Mouse (Mus musculus) lung, embryonic 15.5 days (tissue): ENCODE results near the gene Lrrc18. TPM values are rescaled to one million over a fixed set of nuclear protein-coding genes. Genes with fewer than 3 reads are reported as not detected.

Experiments
- ATAC-seq: fragments of 200-750 bp; cut with Nextera tagmentation; 2 replicates; pipeline ENCODE4 v1.8.0; 2017; ENCODE audit warnings: moderate number of reproducible peaks, borderline replicate concordance; ENCODE audit not compliant: low FRiP score, low TSS enrichment; ENCODE audit errors: extremely low read depth
- H3K27ac ChIP-seq: fragments of 300-500 bp; sonication (generic); 2 replicates; pipeline ENCODE4 v1.5.1; 2015; ENCODE audit warnings: moderate library complexity, mild to moderate bottlenecking, inconsistent platforms
- H3K27me3 ChIP-seq: fragments of 300-500 bp; sonication (generic); 2 replicates; pipeline ENCODE4 v1.6.1; 2015; ENCODE audit warnings: inconsistent platforms
- H3K36me3 ChIP-seq: fragments of 300-500 bp; sonication (generic); 2 replicates; pipeline ENCODE4 v1.6.1; 2015; ENCODE audit warnings: inconsistent platforms
- H3K4me1 ChIP-seq: fragments of 300-500 bp; sonication (generic); 2 replicates; pipeline ENCODE4 v1.6.1; 2015; ENCODE audit warnings: inconsistent platforms
- H3K4me2 ChIP-seq: fragments of 300-500 bp; sonication (generic); 2 replicates; pipeline ENCODE4 v1.6.1; 2015; ENCODE audit warnings: inconsistent platforms, mild to moderate bottlenecking, moderate library complexity
- H3K4me3 ChIP-seq: fragments of 300-500 bp; sonication (generic); 2 replicates; pipeline ENCODE4 v1.5.1; 2015; ENCODE audit warnings: mild to moderate bottlenecking, inconsistent platforms
- H3K9ac ChIP-seq: fragments of 300-500 bp; sonication (generic); 2 replicates; pipeline ENCODE4 v1.6.1; 2015; ENCODE audit warnings: inconsistent platforms
- H3K9me3 ChIP-seq: fragments of 300-500 bp; sonication (generic); 2 replicates; pipeline ENCODE4 v1.6.1; 2016; ENCODE audit warnings: inconsistent platforms
- WGBS: fragments of 180-500 bp; shearing (Covaris S2); methylation state at CpG from one replicate; pipeline ENCODE4 v1.1.7; 2015; 5-methylcytosine and 5-hydroxymethylcytosine counted together
- polyA plus RNA-seq: library from polyadenylated mRNA; unstranded; fragments of >200 nt; fragmentation: Nextera tagmentation; extraction: Ambion mirVana; gene quantifications from 2 replicates; pipeline ENCODE4 v1.2.1, GENCODE M21; 2015

Lrrc18 gene
- polyA plus RNA-seq, 1 experiment from 2014 or later, result 0.21 TPM

DNA sequence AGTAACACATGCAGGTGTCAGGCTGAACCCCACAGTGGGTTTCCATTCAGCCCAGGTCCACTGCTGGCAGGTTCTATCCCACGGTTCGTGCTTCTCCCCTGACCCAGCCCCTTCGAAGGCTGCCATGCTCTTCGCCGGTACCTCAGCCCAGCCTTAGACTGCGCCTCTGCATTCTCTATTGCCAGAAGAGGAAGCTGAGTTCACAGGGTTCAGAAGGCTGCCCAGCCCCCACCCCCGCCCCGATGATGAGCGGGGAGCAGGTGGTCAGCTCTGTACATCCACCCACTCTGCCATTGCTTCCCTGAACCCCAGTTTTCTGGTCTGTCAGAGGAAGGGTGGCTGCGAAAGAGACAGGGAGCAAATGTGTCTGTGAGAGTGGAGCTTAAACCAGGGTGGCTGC lies 8.3 kb downstream of the Lrrc18 start:
- Histone ChIP-seq H3K4me2 (no peak overlapping the region), H3K4me3 (no peak overlapping the region), H3K36me3 (no peaks in the 10 kb centered on the region), H3K4me1 (peaks cover 5% of the 10 kb centered on the region), H3K27ac (no peak overlapping the region), H3K9ac (no peak overlapping the region), H3K27me3 (no peaks in the 10 kb centered on the region), H3K9me3 (no peaks in the 10 kb centered on the region)
- no peak; the same call in 1 of the 2 replicates for ATAC-seq
- 51% methylated on average over 10 of the region's 10 CpGs for WGBS

DNA sequence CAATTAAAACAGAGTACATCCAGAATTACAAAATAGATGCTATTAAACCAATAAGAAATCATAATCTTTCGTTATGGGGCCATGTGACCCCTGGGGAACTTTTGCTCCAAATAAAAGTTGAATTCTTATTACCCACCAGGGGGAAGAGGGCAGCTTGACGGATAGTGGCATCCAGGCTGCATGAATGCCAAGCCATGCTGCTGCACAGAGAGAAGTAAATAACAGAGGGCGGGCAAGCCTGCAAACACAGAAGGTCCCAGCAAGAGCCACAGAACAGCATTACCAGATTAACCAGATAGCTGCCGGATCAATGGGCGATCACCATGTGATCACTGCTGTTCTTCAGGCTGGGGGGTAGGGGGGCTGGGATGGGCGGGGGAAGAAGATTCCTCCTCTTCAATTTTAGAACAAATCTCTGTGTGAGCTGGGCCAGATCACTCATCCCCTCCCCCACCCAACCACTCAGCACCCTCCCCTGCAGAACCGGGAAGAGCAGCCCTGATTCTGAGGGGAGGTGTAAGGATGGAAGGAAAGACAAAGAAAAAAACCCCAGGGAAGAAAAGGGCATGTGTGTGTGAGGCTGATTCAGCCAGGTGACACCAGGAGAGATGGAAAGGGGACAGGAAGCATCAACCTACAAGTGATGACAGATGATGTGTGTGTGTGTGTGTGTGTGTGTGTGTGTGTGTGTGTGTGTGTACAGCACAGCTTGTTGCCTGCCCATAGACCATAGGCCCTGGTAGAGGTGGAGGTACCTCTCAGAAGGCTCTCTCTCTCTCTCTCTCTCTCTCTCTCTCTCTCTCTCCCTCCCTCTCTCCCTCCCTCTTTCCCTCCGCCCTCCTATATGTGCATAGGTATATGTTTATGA lies 9.2 kb downstream of the Lrrc18 start:
- Histone ChIP-seq H3K4me2 (no peak overlapping the region), H3K9me3 (no peaks in the 10 kb centered on the region), H3K27me3 (no peaks in the 10 kb centered on the region), H3K9ac (no peak overlapping the region), H3K4me3 (no peak overlapping the region), H3K27ac (no peak overlapping the region), H3K36me3 (no peaks in the 10 kb centered on the region), H3K4me1 (no peaks in the 10 kb centered on the region)
- ATAC-seq, result no peak
- WGBS, result 38% methylated on average over 8 of the region's 8 CpGs

DNA sequence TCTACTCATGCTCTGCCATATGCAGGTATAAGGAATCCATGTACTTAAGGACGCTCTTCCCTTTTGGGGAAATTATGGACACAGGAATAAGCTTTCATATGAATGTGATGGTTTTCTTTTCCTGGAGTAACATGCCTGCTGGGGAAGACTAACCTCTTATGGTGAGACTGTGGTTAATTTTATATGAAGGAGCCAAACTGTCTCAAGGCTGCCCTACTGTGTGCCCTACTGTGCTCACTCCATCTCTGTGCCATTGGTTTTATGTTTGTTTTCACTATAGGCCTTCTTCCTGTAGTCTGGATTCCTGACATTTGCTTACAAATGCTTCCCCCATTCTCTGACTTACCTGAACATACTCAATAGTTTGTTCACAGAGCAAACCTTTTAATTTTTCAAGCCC lies 13.9 kb downstream of the Lrrc18 start:
- ATAC-seq, result no peak
- no peaks in the 10 kb centered on the region for H3K27me3 ChIP-seq
- no peak overlapping the region for H3K9ac ChIP-seq
- H3K4me2 ChIP-seq, result no peak overlapping the region
- no peak overlapping the region for H3K27ac ChIP-seq
- H3K4me3 ChIP-seq, result no peak overlapping the region
- 0 out of 2 replicates have a peak, but pooled peaks cover 6% of the 10 kb centered on the region for H3K4me1 ChIP-seq
- H3K36me3 ChIP-seq, result no peaks in the 10 kb centered on the region
- 98% methylated on average over 1 of the region's 1 CpGs for WGBS
- no peaks in the 10 kb centered on the region for H3K9me3 ChIP-seq

DNA sequence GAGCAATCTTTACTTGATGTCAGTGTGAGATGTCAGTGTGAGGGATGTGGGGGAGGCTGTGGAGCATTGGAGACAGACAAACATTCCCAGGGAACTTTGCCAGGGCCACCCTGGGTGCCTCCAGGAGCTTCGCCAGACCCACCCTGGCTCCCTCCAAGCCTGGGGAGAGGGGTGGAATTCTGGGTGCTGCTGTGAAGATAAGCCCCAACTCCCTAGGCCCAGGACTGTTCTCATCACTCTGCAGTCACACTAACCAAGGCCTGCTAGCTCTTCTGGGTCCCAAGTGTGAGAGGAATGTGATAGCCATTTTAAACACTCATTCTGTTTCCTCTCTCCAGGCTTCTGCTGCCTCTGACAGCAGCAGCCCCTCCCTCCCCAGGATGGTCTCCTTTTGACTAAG lies 16.5 kb downstream of the Lrrc18 start:
- ATAC-seq, result no peak
- no peak overlapping the region for H3K27ac ChIP-seq

DNA sequence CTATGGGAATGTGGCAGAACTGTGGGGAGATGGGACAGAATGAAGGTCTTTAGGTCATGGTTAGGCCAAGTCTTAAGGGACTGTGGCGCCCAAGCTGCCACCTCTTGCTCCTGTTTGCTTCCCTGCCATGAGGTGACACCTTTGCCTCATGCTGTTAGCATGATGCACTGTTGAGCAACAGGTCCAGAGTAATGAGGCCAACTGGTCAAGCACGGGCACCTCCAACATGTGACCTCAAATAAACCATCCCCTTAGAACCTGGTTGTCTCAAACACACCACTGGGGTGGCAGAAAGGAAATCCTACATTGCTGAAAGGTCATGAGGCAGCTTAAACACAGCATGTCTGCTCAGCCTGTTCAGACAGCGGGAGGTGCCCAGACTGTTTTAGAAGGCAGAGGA lies 27.9 kb downstream of the Lrrc18 start:
- no peaks in the 10 kb centered on the region for H3K36me3 ChIP-seq
- 82% methylated on average over 3 of the region's 3 CpGs for WGBS
- no peak for ATAC-seq
- no peak overlapping the region for H3K4me3 ChIP-seq
- no peak overlapping the region for H3K27ac ChIP-seq
- no peak overlapping the region for H3K4me2 ChIP-seq
- H3K9ac ChIP-seq, result no peak overlapping the region
- no peaks in the 10 kb centered on the region for H3K9me3 ChIP-seq
- H3K4me1 ChIP-seq, result no peaks in the 10 kb centered on the region
- H3K27me3 ChIP-seq, result no peaks in the 10 kb centered on the region

More for the DNA sequence above, 16.5 kb downstream of the Lrrc18 start:
- no peak overlapping the region for H3K4me3 ChIP-seq
- H3K9me3 ChIP-seq, result no peaks in the 10 kb centered on the region
- H3K27me3 ChIP-seq, result no peaks in the 10 kb centered on the region
- H3K9ac ChIP-seq, result no peak overlapping the region
- 0 out of 2 replicates have a peak, but pooled peaks cover 6% of the 10 kb centered on the region for H3K4me1 ChIP-seq
- WGBS, result 24% methylated on average over 1 of the region's 1 CpGs
- H3K4me2 ChIP-seq, result no peak overlapping the region
- no peaks in the 10 kb centered on the region for H3K36me3 ChIP-seq

DNA sequence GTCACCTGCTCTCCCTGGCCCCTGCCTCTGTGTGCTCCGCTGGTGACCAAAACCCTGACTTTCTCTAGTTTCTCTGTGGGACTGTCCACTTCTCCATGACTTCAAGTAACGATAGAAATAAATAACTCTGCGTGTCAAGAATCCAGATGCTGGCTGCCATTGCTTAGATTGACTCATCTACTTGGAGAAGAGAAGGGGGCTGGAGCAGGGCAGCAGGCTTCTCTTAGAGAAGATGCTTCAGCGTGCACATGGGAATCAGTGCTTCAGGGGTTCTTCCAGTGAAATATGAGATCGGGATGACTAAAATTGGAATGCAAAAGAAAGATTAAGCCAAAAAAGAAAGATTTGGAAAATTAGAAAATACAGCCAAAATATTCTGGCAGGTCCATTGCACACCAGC lies 28.4 kb downstream of the Lrrc18 start:
- H3K9me3 ChIP-seq, result no peaks in the 10 kb centered on the region
- no peak overlapping the region for H3K9ac ChIP-seq
- no peaks in the 10 kb centered on the region for H3K27me3 ChIP-seq
- ATAC-seq, result no peak
- WGBS, result 57% methylated on average over 5 of the region's 5 CpGs
- H3K4me2 ChIP-seq, result no peak overlapping the region
- no peaks in the 10 kb centered on the region for H3K4me1 ChIP-seq
- no peak overlapping the region for H3K4me3 ChIP-seq
- H3K27ac ChIP-seq, result no peak overlapping the region
- no peaks in the 10 kb centered on the region for H3K36me3 ChIP-seq

DNA sequence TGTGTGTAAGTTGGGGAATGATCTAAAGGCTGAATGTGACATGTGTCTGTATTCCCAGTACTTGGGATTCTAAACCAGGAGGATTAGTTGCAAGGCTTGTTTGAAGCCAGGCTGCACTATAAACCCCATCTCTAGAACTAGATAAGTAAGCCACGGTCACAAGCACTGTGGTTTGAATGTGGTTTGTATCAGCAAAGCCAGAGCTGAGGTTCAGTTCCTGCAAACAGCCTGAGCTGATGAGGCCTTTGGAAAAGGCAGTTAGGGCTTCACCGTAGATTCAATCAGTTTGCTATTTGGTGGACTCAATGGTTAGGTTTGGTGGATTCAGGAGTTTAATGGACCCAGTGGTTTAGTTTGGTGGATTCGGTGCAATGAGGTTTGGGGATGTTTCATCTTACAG lies 39.7 kb downstream of the Lrrc18 start:
- WGBS, result 70% methylated on average over 3 of the region's 3 CpGs
- Histone ChIP-seq H3K9me3 (no peaks in the 10 kb centered on the region), H3K9ac (no peak overlapping the region), H3K27ac (no peak overlapping the region), H3K36me3 (no peaks in the 10 kb centered on the region), H3K4me3 (no peak overlapping the region), H3K27me3 (no peaks in the 10 kb centered on the region), H3K4me2 (no peak overlapping the region), H3K4me1 (no peaks in the 10 kb centered on the region)
- ATAC-seq, result no peak

DNA sequence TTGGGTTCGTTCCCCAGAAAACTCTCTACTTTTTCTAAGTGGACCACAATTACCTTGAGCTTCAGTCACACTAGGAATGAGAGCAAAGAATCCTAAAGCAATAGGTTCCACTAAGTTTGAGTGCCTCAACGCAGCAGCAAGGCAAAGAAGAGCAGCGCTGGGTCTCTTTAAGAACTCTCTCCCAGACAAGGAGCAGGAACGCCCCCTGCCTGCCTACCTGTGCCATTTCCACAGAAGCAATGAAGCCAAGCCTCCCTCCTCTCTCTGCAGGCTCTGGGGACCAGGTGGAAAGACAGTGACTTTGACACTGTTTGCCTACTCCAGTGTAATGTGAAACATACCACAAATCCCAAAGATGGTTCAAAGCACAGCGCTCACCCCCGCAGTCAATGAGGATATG lies 42.2 kb downstream of the Lrrc18 start:
- no peak for ATAC-seq
- Histone ChIP-seq H3K9ac (no peak overlapping the region), H3K4me3 (no peak overlapping the region), H3K27me3 (no peaks in the 10 kb centered on the region), H3K4me1 (no peaks in the 10 kb centered on the region), H3K4me2 (no peak overlapping the region), H3K9me3 (no peaks in the 10 kb centered on the region), H3K27ac (no peak overlapping the region), H3K36me3 (no peaks in the 10 kb centered on the region)
- 40% methylated on average over 6 of the region's 6 CpGs for WGBS

DNA sequence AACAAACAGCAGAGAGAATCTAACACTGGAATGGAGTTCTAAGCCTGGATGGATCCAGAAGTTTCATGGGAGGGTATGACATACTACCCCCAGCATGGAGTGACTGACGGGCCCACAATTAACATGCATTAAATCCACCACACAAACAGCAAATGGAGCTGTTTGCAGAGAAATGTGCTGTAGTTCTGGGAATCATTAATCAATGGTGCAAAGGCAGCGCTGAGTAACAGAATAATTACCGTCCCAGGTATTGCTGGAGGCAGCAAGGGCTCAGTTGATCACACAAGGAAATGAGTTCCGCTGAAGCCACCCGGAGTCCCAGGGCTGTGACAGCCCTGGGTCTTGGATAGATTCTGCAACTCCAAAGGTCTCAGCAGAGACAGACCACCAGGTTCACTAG lies 44.2 kb downstream of the Lrrc18 start:
- no peak overlapping the region for H3K9ac ChIP-seq
- WGBS, result 76% methylated on average over 5 of the region's 5 CpGs

DNA sequence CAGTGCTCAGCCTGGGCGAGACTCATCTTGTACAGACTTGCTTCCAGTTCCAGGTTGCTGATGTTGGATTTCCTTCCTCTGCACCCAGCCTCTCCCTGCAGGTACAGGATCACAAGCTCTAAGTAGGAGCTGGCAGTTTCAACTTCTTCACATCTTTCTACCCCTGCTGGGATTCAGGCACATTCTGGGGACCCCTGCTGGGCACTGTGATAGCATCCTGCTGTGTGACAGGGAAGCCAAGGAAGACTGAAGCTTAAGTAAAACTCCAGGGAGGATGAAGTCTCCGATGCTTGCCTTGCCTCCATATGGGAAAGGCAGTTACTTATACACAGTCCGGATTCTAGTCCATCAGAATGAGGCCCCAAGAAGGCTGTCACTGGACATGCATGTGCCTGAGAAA lies 45.6 kb downstream of the Lrrc18 start:
- no peak for ATAC-seq
- Histone ChIP-seq H3K27me3 (no peaks in the 10 kb centered on the region), H3K27ac (no peak overlapping the region), H3K4me3 (no peak overlapping the region), H3K36me3 (no peaks in the 10 kb centered on the region), H3K9ac (no peak overlapping the region), H3K4me2 (no peak overlapping the region), H3K4me1 (no peaks in the 10 kb centered on the region), H3K9me3 (no peaks in the 10 kb centered on the region)
- 29% methylated on average over 3 of the region's 3 CpGs for WGBS

More for the DNA sequence above, 44.2 kb downstream of the Lrrc18 start:
- no peak for ATAC-seq
- Histone ChIP-seq H3K27me3 (no peaks in the 10 kb centered on the region), H3K4me3 (no peak overlapping the region), H3K27ac (no peak overlapping the region), H3K9me3 (no peaks in the 10 kb centered on the region), H3K36me3 (no peaks in the 10 kb centered on the region), H3K4me1 (no peaks in the 10 kb centered on the region), H3K4me2 (no peak overlapping the region)

DNA sequence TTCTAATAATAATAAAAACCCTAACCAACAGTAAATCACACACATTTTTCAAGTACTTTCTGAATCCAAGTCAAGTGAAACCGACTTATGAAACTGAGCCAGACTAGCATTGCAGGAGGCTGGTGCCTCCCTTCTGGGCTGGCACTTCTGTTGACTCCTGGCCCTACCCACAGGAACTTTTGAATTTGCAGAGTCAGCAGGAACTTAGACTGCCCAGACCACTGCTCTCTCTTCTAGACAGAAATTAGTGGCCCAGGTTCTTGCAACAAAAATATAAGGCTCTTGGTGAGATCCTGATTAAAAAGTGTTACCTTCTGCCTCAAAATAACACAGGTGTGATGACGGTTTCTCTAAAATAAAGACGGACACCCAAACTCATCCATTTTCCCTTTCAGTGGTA lies 54.0 kb downstream of the Lrrc18 start:
- Histone ChIP-seq H3K27me3 (no peaks in the 10 kb centered on the region), H3K4me3 (no peak overlapping the region), H3K9me3 (no peaks in the 10 kb centered on the region), H3K9ac (no peak overlapping the region), H3K36me3 (no peaks in the 10 kb centered on the region), H3K27ac (no peak overlapping the region), H3K4me2 (no peak overlapping the region), H3K4me1 (no peaks in the 10 kb centered on the region)
- WGBS, result 73% methylated on average over 3 of the region's 3 CpGs
- no peak for ATAC-seq

DNA sequence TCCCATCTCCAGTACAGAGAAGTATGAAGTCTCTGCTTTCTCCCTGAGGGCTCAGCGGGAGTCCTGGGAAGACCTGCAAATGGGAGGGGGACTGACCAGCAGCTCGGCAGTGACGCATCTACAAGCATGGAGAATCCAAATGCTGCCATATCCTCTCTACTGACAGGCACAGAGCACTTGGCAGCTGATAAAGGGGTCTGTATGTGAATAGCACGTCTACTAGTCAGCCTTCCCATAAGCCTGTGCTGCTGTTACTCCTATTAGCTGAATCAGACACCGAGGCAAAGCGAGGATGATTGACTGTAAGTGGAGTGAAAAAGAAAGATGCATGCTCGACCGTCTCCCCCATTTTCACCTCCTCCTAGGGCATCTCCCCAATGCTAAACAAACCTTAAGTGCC lies 62.3 kb downstream of the Lrrc18 start:
- Histone ChIP-seq H3K9ac (no peak overlapping the region), H3K4me1 (no peaks in the 10 kb centered on the region), H3K36me3 (no peaks in the 10 kb centered on the region), H3K9me3 (no peaks in the 10 kb centered on the region), H3K4me3 (no peak overlapping the region), H3K27ac (no peak overlapping the region), H3K4me2 (no peak overlapping the region), H3K27me3 (no peaks in the 10 kb centered on the region)
- WGBS, result 44% methylated on average over 8 of the region's 8 CpGs
- no peak for ATAC-seq
